Mouse (Mus musculus) layer of hippocampus, adult 18-20 months (tissue): Measurements from ENCODE around the gene P3h2. TPM values are rescaled to one million over a fixed set of nuclear protein-coding genes. Genes with fewer than 3 reads are reported as not detected.
A peak's percentile ranks its signal among the peaks of the same experiment; 100 is the strongest.

Experiments
- DNase-seq, 2 experiments: peaks; one replicate each; pipeline ENCODE4 v3.0.0; 2022; ENCODE audit warnings: low spot score in 2 of 2
- total RNA-seq, 2 experiments: library from RNA; stranded (reverse); gene quantifications; 2 replicates each; pipeline ENCODE4 v1.2.3; 2021

The P3h2 gene
- total RNA-seq, 2 experiments from 2014 or later = 3.0 to 4.0 TPM

GRCm38 (mm10) chr16:25983635-25984034 lies 121.9 kb downstream of the P3h2 start:
- DNase-seq = no peak

- DNase-seq = no peak
These were observed 126.5 kb downstream of the P3h2 start for GRCm38 (mm10) chr16:25979037-25979436.

GRCm38 (mm10) chr16:25977210-25977609 lies 128.4 kb downstream of the P3h2 start:
- no peak for DNase-seq

- DNase-seq = no peak
These were observed 134.3 kb downstream of the P3h2 start for GRCm38 (mm10) chr16:25971285-25971684.

GRCm38 (mm10) chr16:25970720-25971119 lies 134.9 kb downstream of the P3h2 start:
- DNase-seq = no peak

GRCm38 (mm10) chr16:25970193-25970592 lies 135.4 kb downstream of the P3h2 start:
- DNase-seq = no peak

- peak; percentile 43 to 88 for DNase-seq
These were observed 138.3 kb downstream of the P3h2 start for GRCm38 (mm10) chr16:25967297-25967696.

GRCm38 (mm10) chr16:25963856-25964255 lies 141.7 kb downstream of the P3h2 start:
- DNase-seq = peak; percentile 52 to 78

GRCm38 (mm10) chr16:25960345-25960744 lies 145.2 kb downstream of the P3h2 start:
- peak; percentile 86 to 94 for DNase-seq

- no peak for DNase-seq
These were observed 145.7 kb downstream of the P3h2 start for GRCm38 (mm10) chr16:25959929-25960328.

- DNase-seq = no peak
These were observed 146.8 kb downstream of the P3h2 start for GRCm38 (mm10) chr16:25958650-25959238.

GRCm38 (mm10) chr16:25958213-25958612 lies 147.4 kb downstream of the P3h2 start:
- DNase-seq = no peak

GRCm38 (mm10) chr16:25956831-25957230 lies 148.8 kb downstream of the P3h2 start:
- no peak for DNase-seq

- no peak for DNase-seq
These were observed 151.0 kb downstream of the P3h2 start for GRCm38 (mm10) chr16:25954614-25955013.

GRCm38 (mm10) chr16:25953359-25953758 lies 152.2 kb downstream of the P3h2 start:
- DNase-seq = no peak

GRCm38 (mm10) chr16:25952005-25952404 lies 153.6 kb downstream of the P3h2 start:
- DNase-seq = no peak

GRCm38 (mm10) chr16:25948067-25948466 lies 157.5 kb downstream of the P3h2 start:
- no peak for DNase-seq

- no peak for DNase-seq
These were observed 160.2 kb downstream of the P3h2 start for GRCm38 (mm10) chr16:25945151-25945955.

- DNase-seq = no peak
These were observed 163.3 kb downstream of the P3h2 start for GRCm38 (mm10) chr16:25942261-25942660.

- no peak for DNase-seq
These were observed 171.4 kb downstream of the P3h2 start for GRCm38 (mm10) chr16:25934181-25934580.

GRCm38 (mm10) chr16:25912185-25912584 lies 193.4 kb downstream of the P3h2 start:
- DNase-seq = no peak
